Mouse (Mus musculus) cortical plate, adult 2 months (tissue): Measurements from ENCODE around the gene Hdac9.

Experiments
- CTCF ChIP-seq: fragments of 200-500 bp; IDR thresholded peaks from 2 replicates; pipeline ENCODE4 v1.5.1; 2011; ENCODE audit warnings: mild to moderate bottlenecking, control low read depth, low read length; ENCODE audit not compliant: insufficient read depth; ENCODE audit errors: extremely low read depth
- POLR2A ChIP-seq: fragments of 200-500 bp; IDR thresholded peaks from 2 replicates; pipeline ENCODE4 v1.6.1; 2011; ENCODE audit warnings: mild to moderate bottlenecking, low read length, control low read depth; ENCODE audit not compliant: insufficient read depth; ENCODE audit errors: extremely low read depth

DNA sequence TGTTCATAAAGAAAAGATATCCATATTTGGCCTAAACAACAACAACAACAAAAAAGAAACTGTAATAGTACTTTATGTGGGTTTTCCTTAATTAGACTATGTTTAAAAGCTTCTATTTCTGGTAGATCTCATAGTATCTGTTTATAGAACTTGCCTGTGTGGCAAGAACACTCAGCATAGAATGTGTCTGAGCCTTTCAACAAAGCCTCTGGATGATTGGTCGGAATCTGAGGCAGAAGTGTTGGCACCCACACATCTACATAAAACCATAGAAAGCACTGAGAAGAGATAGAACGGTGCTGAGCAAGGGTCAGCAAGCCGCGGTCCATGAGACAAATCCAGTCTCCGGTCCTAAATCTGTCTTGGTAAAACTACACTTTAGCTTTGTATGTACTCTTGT is 464.3 kb downstream of the Hdac9 start:
- TF ChIP-seq CTCF (no peak), POLR2A (no peak)
